ENCODE assay signal across 13 mouse cellular contexts in genomic region chr14:62858311-62858710, GRCm38 (mm10). TPM values are rescaled to one million over a fixed set of nuclear protein-coding genes. Genes with fewer than 3 reads are reported as not detected.
DNase-seq lines count a peak whose midpoint lies in the region; ATAC-seq and TF ChIP-seq lines count a peak whose summit lies in the region.
"Had no signal": no experiment of that assay in that cellular context is flagged by ENCODE, and none has a peak within 500 bp of the region (broad histone marks: within the 10 kb centered on the region; RNA-seq: fewer than 3 reads in every experiment).

No protein-coding gene starts in this region.

- DNase-seq in lung, postnatal 0 days (ENCODE audit: low spot score), result peak; percentile 60
- no peak for DNase-seq in lung, adult 2 months
- no peak for DNase-seq in midbrain, embryonic 10.5 days (ENCODE audit: low spot score)
- DNase-seq in urinary bladder, postnatal 25 days (ENCODE audit: low spot score), result no peak
- DNase-seq in left cerebral cortex, adult 2 months (ENCODE audit: extremely low spot score in 1 of 2, low spot score in 2 of 2), result no peak
- DNase-seq: cerebellum, postnatal 14 days had no signal

- H3K4me1 ChIP-seq in lung, postnatal 0 days (ENCODE audit: insufficient read depth, low read depth, low read length), result 0 out of 2 replicates have a peak, but pooled peaks cover 3% of the 10 kb centered on the region
- H3K4me1 ChIP-seq in lung, adult 2 months (ENCODE audit: control insufficient read depth, insufficient read depth, low read length), result peaks cover 16% of the 10 kb centered on the region
- H3K4me1 ChIP-seq in brown adipose tissue, adult 24 weeks (ENCODE audit: control insufficient read depth, insufficient read depth, insufficient read length, low read length), result peaks cover 14% of the 10 kb centered on the region
- peaks cover 51% of the 10 kb centered on the region for H3K4me1 ChIP-seq in megakaryocyte, embryonic 14.5 days
- H3K4me1 ChIP-seq in midbrain, embryonic 10.5 days, result peaks cover 6% of the 10 kb centered on the region; the same call in 1 of the 2 replicates
- H3K4me1 ChIP-seq: kidney, embryonic 15.5 days had no signal

- WGBS in lung, postnatal 0 days, result 71% methylated on average over 3 of the region's 3 CpGs
- 54% methylated on average over 3 of the region's 3 CpGs for WGBS in lung, adult 2 months
- whole genome bisulfite sequencing in midbrain, embryonic 10.5 days, result 89% methylated on average over 3 of the region's 3 CpGs

- H3K27me3 ChIP-seq in lung, postnatal 0 days (replicated peaks; ENCODE audit: insufficient read depth, low read length), result no peaks in the 10 kb centered on the region
- peaks cover 37% of the 10 kb centered on the region for H3K27me3 ChIP-seq in megakaryocyte, embryonic 14.5 days (replicated peaks)
- H3K27me3 ChIP-seq in midbrain, embryonic 10.5 days (ENCODE audit: low read depth, poor library complexity, severe bottlenecking), result no peaks in the 10 kb centered on the region
- H3K27me3 ChIP-seq: kidney, embryonic 15.5 days; lung, embryonic 15.5 days; neural tube, embryonic 15.5 days had no signal

- ATAC-seq in lung, postnatal 0 days, result peak; percentile 43
- ATAC-seq: hindbrain, postnatal 0 days had no signal

- H3K4me3 ChIP-seq in lung, postnatal 0 days (ENCODE audit: low read depth, low read length), result no peak overlapping the region
- H3K4me3 ChIP-seq in lung, adult 2 months (replicated peaks; ENCODE audit: extremely low read depth, low read depth, low read length), result no peak overlapping the region
- no peak overlapping the region for H3K4me3 ChIP-seq in brown adipose tissue, adult 24 weeks (ENCODE audit: insufficient read depth, low read depth, low read length)
- H3K4me3 ChIP-seq in megakaryocyte, embryonic 14.5 days (replicated peaks), result peak overlapping the region; percentile 4
- no peak overlapping the region for H3K4me3 ChIP-seq in midbrain, embryonic 10.5 days
- H3K4me3 ChIP-seq in left cerebral cortex, adult 2 months, result no peak overlapping the region
- H3K4me3 ChIP-seq: heart, adult 2 months; kidney, embryonic 15.5 days; lung, embryonic 15.5 days; neural tube, embryonic 15.5 days had no signal

- no peak for TF ChIP-seq POLR2A in lung, adult 2 months (IDR thresholded peaks at IDR 0.05; ENCODE audit: borderline replicate concordance, extremely low read depth, low read depth, low read length)

- TF ChIP-seq CTCF in lung, postnatal 0 days (IDR thresholded peaks at IDR 0.05), result no peak
- TF ChIP-seq CTCF in lung, adult 2 months (IDR thresholded peaks at IDR 0.05; ENCODE audit: insufficient read depth, low read length), result no peak
- TF ChIP-seq CTCF in left cerebral cortex, adult 2 months (IDR thresholded peaks at IDR 0.05), result no peak

- no peaks in the 10 kb centered on the region; the same call in 1 of the 2 replicates for H3K9me3 ChIP-seq in lung, postnatal 0 days (ENCODE audit: low read length)
- H3K9me3 ChIP-seq in megakaryocyte, embryonic 14.5 days, result peaks cover 21% of the 10 kb centered on the region
- H3K9me3 ChIP-seq in midbrain, embryonic 10.5 days (replicated peaks), result 0 out of 2 replicates have a peak, but pooled peaks cover 5% of the 10 kb centered on the region
- H3K9me3 ChIP-seq: kidney, embryonic 15.5 days; lung, embryonic 15.5 days; neural tube, embryonic 15.5 days had no signal

- no peak overlapping the region for H3K9ac ChIP-seq in lung, postnatal 0 days (replicated peaks; ENCODE audit: low read depth)
- H3K9ac ChIP-seq: kidney, embryonic 15.5 days; lung, embryonic 15.5 days; neural tube, embryonic 15.5 days had no signal

- TF ChIP-seq EP300 in lung, postnatal 0 days (IDR thresholded peaks at IDR 0.05), result no peak

- intact Hi-C loops in left cerebral cortex, adult 2 months (cut with DNase I), result no loop called here

- H3K4me2 ChIP-seq in lung, postnatal 0 days (replicated peaks; ENCODE audit: low read depth, low read length), result no peak overlapping the region
- H3K4me2 ChIP-seq: kidney, embryonic 15.5 days; lung, embryonic 15.5 days; neural tube, embryonic 15.5 days had no signal

- no peak overlapping the region for H3K27ac ChIP-seq in lung, postnatal 0 days (ENCODE audit: low read length)
- H3K27ac ChIP-seq in brown adipose tissue, adult 24 weeks (replicated peaks; ENCODE audit: low read depth, low read length), result peak overlapping the region; percentile 23; the same call in 1 of the 2 replicates
- no peak overlapping the region for H3K27ac ChIP-seq in midbrain, embryonic 10.5 days (replicated peaks)
- no peak overlapping the region for H3K27ac ChIP-seq in left cerebral cortex, adult 2 months
- H3K27ac ChIP-seq: heart, adult 2 months; hindbrain, postnatal 0 days; kidney, embryonic 15.5 days; lung, embryonic 15.5 days; neural tube, embryonic 15.5 days had no signal

- no peaks in the 10 kb centered on the region for H3K36me3 ChIP-seq in lung, postnatal 0 days (ENCODE audit: insufficient read depth, low read length)
- H3K36me3 ChIP-seq in megakaryocyte, embryonic 14.5 days (replicated peaks; ENCODE audit: low read length), result peaks cover 14% of the 10 kb centered on the region
- H3K36me3 ChIP-seq in midbrain, embryonic 10.5 days, result peaks cover 28% of the 10 kb centered on the region
- H3K36me3 ChIP-seq: kidney, embryonic 15.5 days; lung, embryonic 15.5 days; neural tube, embryonic 15.5 days had no signal

RNA-seq across cellular contexts. Expression of gene Wdfy2, which starts 20.8 kb away (rescaled TPM):
- polyA plus RNA-seq in lung, postnatal 0 days (2015; fragmentation: Nextera tagmentation; extraction: Ambion mirVana), result 3.4 and 3.5 TPM in 2 replicates
- 6.4 and 9.5 TPM in 2 replicates for polyA plus RNA-seq in lung, adult 2 months (2012; rRNA removed)
- polyA plus RNA-seq in brown adipose tissue, adult 24 weeks (2012; ENCODE audit: insufficient read depth, insufficient read length, missing spikeins), result 8.7 and 9.6 TPM in 2 replicates
- polyA plus RNA-seq in megakaryocyte, embryonic 14.5 days (2012; ENCODE audit: insufficient read depth, low replicate concordance), result 0.49 and 0.56 TPM in 2 replicates
- 14.8 and 15.5 TPM in 2 replicates for polyA plus RNA-seq in midbrain, embryonic 10.5 days (2016; fragmentation: Nextera tagmentation; extraction: Ambion mirVana)
- 10 to 100 TPM; 12.4 to 15.8 TPM for total RNA-seq in left cerebral cortex, adult 2 months (2021)
